Mouse (Mus musculus) stomach, embryonic 16.5 days (tissue): Measurements from ENCODE around the gene Dok3. TPM values are rescaled to one million over a fixed set of nuclear protein-coding genes. Genes with fewer than 3 reads are reported as not detected.

ENCODE experiments used
- ATAC-seq: fragments of 200-750 bp; cut with Nextera tagmentation; 2 replicates; pipeline ENCODE4 v1.8.0; 2017; ENCODE audit warnings: moderate number of reproducible peaks, moderate TSS enrichment; ENCODE audit not compliant: insufficient read depth, low FRiP score
- H3K27ac ChIP-seq: fragments of 300-500 bp; sonication (generic); 2 replicates; pipeline ENCODE4 v1.5.1; 2014; ENCODE audit warnings: low read length
- H3K27me3 ChIP-seq: fragments of 300-500 bp; sonication (generic); 2 replicates; pipeline ENCODE4 v1.6.1; 2014; ENCODE audit warnings: low read length, control low read depth, mixed read lengths; ENCODE audit not compliant: control insufficient read depth, insufficient read depth
- H3K36me3 ChIP-seq: fragments of 300-500 bp; sonication (generic); 2 replicates; pipeline ENCODE4 v1.6.1; 2014; ENCODE audit warnings: low read length; ENCODE audit not compliant: control insufficient read depth, insufficient read depth
- H3K4me1 ChIP-seq: fragments of 300-500 bp; sonication (generic); 2 replicates; pipeline ENCODE4 v1.6.1; 2014; ENCODE audit warnings: low read length, control low read depth, mixed read lengths; ENCODE audit not compliant: control insufficient read depth, insufficient read depth
- H3K4me2 ChIP-seq: fragments of 300-500 bp; sonication (generic); 2 replicates; pipeline ENCODE4 v1.6.1; 2014; ENCODE audit warnings: low read depth, low read length, mixed read lengths
- H3K4me3 ChIP-seq: fragments of 300-500 bp; sonication (generic); replicated peaks from 2 replicates; pipeline ENCODE4 v1.5.1; 2014; ENCODE audit warnings: mild to moderate bottlenecking, low read length
- H3K9ac ChIP-seq: fragments of 300-500 bp; sonication (generic); 2 replicates; pipeline ENCODE4 v1.6.1; 2014; ENCODE audit warnings: low read length
- H3K9me3 ChIP-seq: fragments of 300-500 bp; sonication (generic); replicated peaks from 2 replicates; pipeline ENCODE4 v1.6.1; 2016; ENCODE audit warnings: low read length, control low read depth; ENCODE audit not compliant: control insufficient read depth
- WGBS: fragments of 180-500 bp; shearing (Covaris S2); extraction: QIAGEN DNeasy Blood & Tissue Kit; methylation state at CpG from one replicate; pipeline ENCODE4 v1.1.7; 2014; 5-methylcytosine and 5-hydroxymethylcytosine counted together
- polyA plus RNA-seq: library from polyadenylated mRNA; unstranded; fragments of >200 nt; fragmentation: Nextera tagmentation; extraction: Ambion mirVana; gene quantifications from 2 replicates; pipeline ENCODE4 v1.2.1, GENCODE M21; 2015

Dok3 gene
- polyA plus RNA-seq, 1 experiment from 2014 or later = 4.9 TPM

DNA sequence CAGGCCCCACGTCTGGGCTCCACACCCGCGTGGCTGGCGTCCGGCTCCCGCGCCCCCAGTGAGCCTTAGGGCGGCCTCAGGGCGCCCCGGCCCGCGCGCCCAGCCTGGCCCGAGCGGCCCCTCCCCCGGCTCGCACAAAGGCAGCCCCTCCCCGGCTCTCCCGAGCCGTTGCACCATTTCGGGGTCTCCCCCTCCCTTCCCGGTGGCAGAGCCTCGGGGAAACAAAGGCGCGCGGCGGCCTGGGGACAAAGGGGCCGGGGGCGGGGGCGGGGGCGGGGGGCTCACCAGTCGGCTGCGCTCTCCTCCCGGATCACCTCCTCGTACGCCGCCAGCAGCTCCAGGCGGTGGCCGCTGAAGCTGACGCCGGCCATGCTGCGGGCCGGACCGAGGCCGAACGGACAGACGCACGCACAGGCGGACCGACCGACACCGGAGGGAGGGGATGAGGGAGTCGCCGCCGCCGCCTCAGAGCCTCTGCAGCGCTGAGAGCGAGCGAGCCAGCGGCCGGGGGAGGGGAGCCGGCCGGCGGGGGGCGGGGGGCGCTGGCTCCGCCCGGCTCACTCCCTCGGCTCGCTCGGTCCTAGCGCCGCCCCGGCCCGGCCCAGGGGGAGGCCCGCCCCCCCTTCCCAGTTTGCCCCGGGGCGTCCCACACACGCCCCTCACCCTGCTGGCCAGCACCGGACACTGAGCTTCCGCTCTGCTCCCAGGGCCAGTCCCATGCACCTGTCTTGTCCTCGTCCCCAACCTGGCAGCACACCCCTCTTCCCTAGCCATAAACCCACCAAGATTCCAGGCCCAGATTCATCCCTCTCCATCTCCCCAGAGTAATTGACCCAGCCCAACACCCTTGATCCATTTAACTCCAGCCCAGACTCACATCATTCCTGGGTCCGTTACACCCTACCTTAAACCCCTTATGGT, 41.3 kb downstream of the Dok3 start, which contains the start of gene Dbn1:
Gene Dbn1, minus strand, starts transcription at position 534 of the 921 bp plus-strand sequence.
- Histone ChIP-seq H3K4me1 (peaks cover 39% of the 10 kb centered on the region), H3K27me3 (no peaks in the 10 kb centered on the region), H3K27ac (peak within 1 kb of the TSS; percentile 85), H3K4me2 (peak within 1 kb of the TSS; percentile 81), H3K4me3 (peak within 1 kb of the TSS; percentile 89), H3K36me3 (no peaks in the 10 kb centered on the region), H3K9me3 (no peaks in the 10 kb centered on the region), H3K9ac (peak within 1 kb of the TSS; percentile 95)
- peak; percentile 85 for ATAC-seq
- WGBS = 1% methylated on average over 70 of the region's 83 CpGs

DNA sequence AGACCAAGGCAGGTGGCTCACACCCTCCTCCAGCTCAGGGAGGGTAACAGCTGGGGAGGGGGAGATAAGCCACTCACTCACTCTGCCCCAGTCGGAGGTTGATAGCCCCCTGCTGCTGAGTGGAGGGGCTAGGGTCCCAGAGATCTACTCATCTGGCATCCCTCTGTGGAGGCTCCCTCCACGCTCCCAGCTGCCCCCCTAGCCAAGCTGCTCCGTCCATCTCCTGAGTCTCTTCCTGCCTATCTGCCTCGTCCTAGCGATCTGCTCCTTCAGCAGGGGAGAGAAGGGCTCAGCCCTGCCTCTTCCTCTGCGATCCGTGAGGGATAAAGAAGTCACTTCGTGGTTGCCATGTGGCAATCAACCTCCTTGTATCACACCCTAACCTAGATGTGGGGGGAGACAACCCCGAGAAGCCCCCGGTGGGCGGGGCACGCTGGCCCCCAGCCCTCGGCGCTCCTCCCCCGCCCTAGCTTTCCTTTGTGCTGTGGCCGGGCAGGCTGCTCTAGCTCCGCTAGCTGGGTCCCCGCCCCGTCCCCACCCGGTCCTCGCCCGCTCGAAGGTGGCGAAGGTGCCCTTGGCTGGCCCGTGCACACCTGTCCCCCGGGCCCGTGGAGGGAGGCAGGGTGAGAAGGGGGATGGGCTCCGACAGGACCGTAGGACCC, 42.0 kb downstream of the Dok3 start:
- Histone ChIP-seq H3K9ac (peak overlapping the region; percentile 95), H3K4me1 (peaks cover 46% of the 10 kb centered on the region), H3K9me3 (no peaks in the 10 kb centered on the region), H3K27ac (peak overlapping the region; percentile 85), H3K4me2 (peak overlapping the region; percentile 81), H3K27me3 (no peaks in the 10 kb centered on the region), H3K36me3 (no peaks in the 10 kb centered on the region), H3K4me3 (peak overlapping the region; percentile 89)
- peak; percentile 51 for ATAC-seq
- WGBS = 0% methylated on average over 29 of the region's 29 CpGs

DNA sequence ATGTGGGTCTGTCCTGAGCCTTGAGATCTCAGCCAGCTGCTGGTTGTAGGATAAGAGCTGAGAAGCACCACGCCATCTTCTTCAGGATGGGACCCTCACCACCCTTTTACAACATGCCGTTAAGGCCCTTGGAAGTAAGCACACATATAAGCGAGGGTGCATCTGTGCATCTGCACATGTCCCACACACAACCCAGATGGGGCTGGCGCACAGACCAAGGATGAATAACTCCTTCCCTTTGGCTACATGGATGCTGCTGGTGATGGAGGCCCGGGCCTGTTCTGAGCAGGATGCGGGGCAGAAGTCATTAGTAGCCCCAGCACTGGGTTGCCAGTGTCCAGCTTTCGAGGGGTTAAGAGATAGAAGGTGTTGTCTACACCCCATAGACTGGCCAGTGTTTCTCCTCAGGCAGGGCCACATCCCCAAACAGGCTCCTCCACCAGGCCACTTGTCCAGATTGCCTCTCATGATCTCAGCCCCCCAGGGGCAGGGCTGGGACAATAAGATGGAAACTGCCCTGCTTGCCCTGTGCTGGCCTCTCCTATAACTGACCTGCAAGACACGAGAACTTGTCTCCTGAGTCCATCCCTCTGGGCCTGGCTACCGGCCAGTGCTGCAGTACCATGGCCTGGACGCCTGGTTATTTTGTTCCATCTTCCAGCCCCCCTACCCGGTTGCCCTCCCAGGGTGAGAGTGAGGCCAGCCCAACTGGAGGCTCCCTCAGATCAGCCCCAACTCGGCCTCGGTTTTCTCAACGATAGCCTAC, 42.9 kb downstream of the Dok3 start:
- Histone ChIP-seq H3K4me1 (peaks cover 46% of the 10 kb centered on the region), H3K9ac (peak overlapping the region; percentile 95), H3K9me3 (no peaks in the 10 kb centered on the region), H3K4me3 (peak overlapping the region; percentile 89), H3K36me3 (peaks cover 5% of the 10 kb centered on the region; the same call in 1 of the 2 replicates), H3K4me2 (peak overlapping the region; percentile 81), H3K27ac (no peak overlapping the region), H3K27me3 (no peaks in the 10 kb centered on the region)
- ATAC-seq = no peak
- WGBS = 35% methylated on average over 14 of the region's 14 CpGs

DNA sequence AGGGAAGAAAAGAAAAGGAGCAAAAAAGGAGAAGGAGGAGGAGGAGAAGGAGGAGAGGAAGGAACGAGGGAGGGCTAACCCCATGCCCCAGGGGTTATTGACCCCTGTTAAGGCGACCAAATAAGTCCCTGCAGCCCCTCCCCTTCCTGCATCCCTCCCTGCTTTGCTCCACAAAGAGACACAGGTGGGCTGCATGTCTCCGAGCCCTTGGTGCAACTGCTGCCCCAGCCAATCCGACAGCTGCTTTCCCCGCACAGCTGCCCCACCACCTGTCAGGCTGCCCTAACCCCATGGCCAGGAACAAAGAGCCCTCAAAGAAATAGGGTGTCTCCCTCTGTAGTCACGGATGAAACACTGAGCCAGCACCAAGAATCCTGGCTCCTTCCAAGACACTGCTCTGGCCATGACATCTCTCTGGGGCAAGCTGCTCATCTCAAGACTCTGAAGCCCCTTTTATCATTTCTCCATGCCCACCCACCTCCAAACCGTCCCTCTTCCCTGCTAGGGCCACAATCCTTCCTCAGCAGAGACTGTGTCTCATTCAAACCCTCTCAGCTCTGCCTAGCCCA, 44.5 kb downstream of the Dok3 start:
- no peaks in the 10 kb centered on the region for H3K27me3 ChIP-seq
- H3K36me3 ChIP-seq = peaks cover 14% of the 10 kb centered on the region
- no peaks in the 10 kb centered on the region for H3K9me3 ChIP-seq
- H3K4me3 ChIP-seq = no peak overlapping the region
- 38% methylated on average over 6 of the region's 7 CpGs for WGBS
- H3K27ac ChIP-seq = no peak overlapping the region
- H3K9ac ChIP-seq = peak overlapping the region; percentile 3; the same call in 1 of the 2 replicates
- H3K4me1 ChIP-seq = peaks cover 46% of the 10 kb centered on the region
- no peak overlapping the region for H3K4me2 ChIP-seq
- ATAC-seq = no peak

DNA sequence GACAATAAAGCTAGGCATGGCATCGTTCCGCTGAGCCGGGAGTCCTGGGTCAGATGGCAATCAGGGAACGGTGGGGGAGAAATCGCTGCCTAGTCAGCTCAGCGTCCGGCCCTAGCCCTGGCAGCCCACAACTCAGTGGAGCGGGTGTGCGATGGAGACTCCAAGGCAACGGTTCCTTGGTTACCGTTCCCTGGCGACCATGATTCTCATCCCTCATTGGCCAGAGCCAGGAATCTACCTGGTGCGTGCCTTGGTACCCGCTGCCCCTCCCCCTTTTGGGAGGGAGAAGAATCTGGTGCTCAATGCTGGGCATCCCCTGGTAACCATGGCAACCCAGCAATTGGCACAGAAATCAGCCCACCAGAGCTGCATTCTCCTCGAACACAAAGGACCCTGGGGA, 45.5 kb downstream of the Dok3 start:
- H3K4me3 ChIP-seq = no peak overlapping the region
- no peaks in the 10 kb centered on the region for H3K27me3 ChIP-seq
- ATAC-seq = no peak
- peaks cover 46% of the 10 kb centered on the region for H3K4me1 ChIP-seq
- peak overlapping the region; percentile 29; the same call in 1 of the 2 replicates for H3K4me2 ChIP-seq
- H3K36me3 ChIP-seq = peaks cover 14% of the 10 kb centered on the region
- peak overlapping the region; percentile 52; the same call in 1 of the 2 replicates for H3K9ac ChIP-seq
- H3K27ac ChIP-seq = peak overlapping the region; percentile 54
- H3K9me3 ChIP-seq = no peaks in the 10 kb centered on the region
- 52% methylated on average over 15 of the region's 15 CpGs for WGBS

DNA sequence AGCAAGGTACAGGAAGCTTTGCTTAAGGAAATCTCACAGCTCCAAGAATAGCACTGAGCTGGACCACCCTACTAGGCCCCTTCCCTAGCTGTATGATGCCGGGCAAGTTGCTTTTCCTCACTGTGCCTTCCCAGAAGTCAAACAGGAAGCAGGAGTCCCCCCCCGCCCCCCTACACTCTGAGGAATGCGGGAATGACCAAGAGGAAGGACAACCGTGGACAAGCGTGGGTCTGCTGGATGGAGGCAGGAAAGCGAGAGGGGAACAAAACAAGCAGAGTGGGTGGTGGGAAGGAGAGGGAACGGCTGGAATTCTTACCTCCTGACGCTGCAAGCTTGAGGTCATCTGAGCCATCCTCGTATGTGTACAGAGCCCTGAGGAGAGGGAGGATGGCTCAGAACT, 46.0 kb downstream of the Dok3 start:
- Histone ChIP-seq H3K4me1 (peaks cover 46% of the 10 kb centered on the region), H3K27ac (peak overlapping the region; percentile 54), H3K9me3 (no peaks in the 10 kb centered on the region), H3K27me3 (no peaks in the 10 kb centered on the region), H3K4me2 (peak overlapping the region; percentile 29; the same call in 1 of the 2 replicates), H3K4me3 (no peak overlapping the region), H3K36me3 (peaks cover 14% of the 10 kb centered on the region), H3K9ac (peak overlapping the region; percentile 52)
- 34% methylated on average over 9 of the region's 9 CpGs for WGBS
- no peak for ATAC-seq

DNA sequence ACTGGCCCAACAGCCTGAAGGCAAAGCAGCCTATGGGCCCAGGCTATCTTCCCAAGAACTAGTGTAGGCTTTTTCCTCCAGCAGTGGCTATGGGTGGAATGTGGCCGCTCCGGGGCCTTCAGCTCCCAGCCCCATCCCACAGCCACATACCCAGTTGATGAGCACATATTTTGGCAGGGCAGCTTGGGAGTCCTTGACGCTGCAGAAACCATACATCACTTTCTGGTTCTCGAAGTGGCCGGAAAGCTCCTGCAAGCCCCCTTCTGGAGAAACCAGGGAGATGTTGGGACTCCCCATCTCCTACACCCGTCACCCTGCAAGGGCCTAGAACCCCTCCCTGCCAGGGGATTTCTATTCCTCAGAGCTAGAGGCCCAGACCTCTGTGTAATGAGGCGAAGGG, 46.6 kb downstream of the Dok3 start:
- H3K4me3 ChIP-seq = no peak overlapping the region
- H3K9me3 ChIP-seq = no peaks in the 10 kb centered on the region
- H3K9ac ChIP-seq = peak overlapping the region; percentile 52
- H3K36me3 ChIP-seq = peaks cover 14% of the 10 kb centered on the region
- H3K27ac ChIP-seq = peak overlapping the region; percentile 54
- WGBS = 57% methylated on average over 7 of the region's 7 CpGs
- H3K4me2 ChIP-seq = 0 out of 2 replicates have a peak overlapping the region, but pooled peaks have one; percentile 29
- no peaks in the 10 kb centered on the region for H3K27me3 ChIP-seq
- ATAC-seq = peak; percentile 34; the same call in 1 of the 2 replicates
- H3K4me1 ChIP-seq = peaks cover 46% of the 10 kb centered on the region

DNA sequence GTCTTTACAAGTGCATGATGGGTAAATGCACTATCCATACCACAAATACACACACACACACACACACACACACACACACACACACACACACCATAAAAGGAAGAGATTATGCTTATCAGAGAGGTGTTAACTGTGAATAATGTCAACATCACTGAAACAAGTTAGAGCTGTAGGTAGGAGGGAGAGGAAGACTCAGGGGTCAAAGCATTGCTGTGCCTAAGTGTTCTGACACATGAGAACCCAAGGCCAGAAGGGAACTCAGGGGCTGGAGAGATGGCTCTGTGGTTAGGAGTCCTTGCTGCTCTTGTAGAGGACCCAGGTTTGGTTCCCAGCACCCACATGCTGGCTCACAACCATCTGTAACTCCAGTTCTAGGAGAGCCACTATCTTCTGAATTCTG, 49.2 kb downstream of the Dok3 start:
- Histone ChIP-seq H3K36me3 (peaks cover 29% of the 10 kb centered on the region), H3K4me2 (no peak overlapping the region), H3K9ac (no peak overlapping the region), H3K4me1 (peaks cover 26% of the 10 kb centered on the region), H3K9me3 (no peaks in the 10 kb centered on the region), H3K4me3 (no peak overlapping the region), H3K27me3 (no peaks in the 10 kb centered on the region), H3K27ac (no peak overlapping the region)
- ATAC-seq = no peak
